Mouse (Mus musculus) forebrain, embryonic 11.5 days (tissue): ENCODE results near the gene Ppp1r3f. TPM values are rescaled to one million over a fixed set of nuclear protein-coding genes. Genes with fewer than 3 reads are reported as not detected.
A peak's percentile ranks its signal among the peaks of the same experiment; 100 is the strongest.

Experiments
- ATAC-seq: fragments of 200-750 bp; cut with Nextera tagmentation; replicated peaks from 2 replicates; pipeline ENCODE4 v1.8.0; 2017; ENCODE audit warnings: moderate TSS enrichment; ENCODE audit not compliant: low FRiP score
- DNase-seq: peaks from one replicate; pipeline ENCODE4 v3.0.0-alpha.2; 2017; ENCODE audit warnings: low spot score
- H3K27ac ChIP-seq: fragments of 300-500 bp; sonication (generic); 2 replicates; pipeline ENCODE4 v1.5.1; 2014; ENCODE audit warnings: low read depth, low read length
- H3K27me3 ChIP-seq: fragments of 300-500 bp; sonication (generic); 2 replicates; pipeline ENCODE4 v1.6.1; 2014; ENCODE audit warnings: mild to moderate bottlenecking, low read length, mixed read lengths; ENCODE audit not compliant: control insufficient read depth, insufficient read depth
- H3K36me3 ChIP-seq: fragments of 300-500 bp; sonication (generic); 2 replicates; pipeline ENCODE4 v1.6.1; 2014; ENCODE audit warnings: mild to moderate bottlenecking, low read length, moderate library complexity, mixed read lengths; ENCODE audit not compliant: control insufficient read depth, insufficient read depth
- H3K4me1 ChIP-seq: fragments of 300-500 bp; sonication (generic); replicated peaks from 2 replicates; pipeline ENCODE4 v1.6.1; 2014; ENCODE audit warnings: low read length, mixed read lengths; ENCODE audit not compliant: control insufficient read depth, insufficient read depth
- H3K4me2 ChIP-seq: fragments of 300-500 bp; sonication (generic); 2 replicates; pipeline ENCODE4 v1.6.1; 2014; ENCODE audit warnings: low read depth, mild to moderate bottlenecking, low read length, moderate library complexity, mixed read lengths; ENCODE audit not compliant: severe bottlenecking
- H3K4me3 ChIP-seq: fragments of 300-500 bp; sonication (generic); 2 replicates; pipeline ENCODE4 v1.5.1; 2014; ENCODE audit warnings: low read depth, low read length
- H3K9ac ChIP-seq: fragments of 300-500 bp; sonication (generic); 2 replicates; pipeline ENCODE4 v1.6.1; 2014; ENCODE audit warnings: low read length
- H3K9me3 ChIP-seq: fragments of 300-500 bp; sonication (generic); 2 replicates; pipeline ENCODE4 v1.6.1; 2016; ENCODE audit warnings: low read length, mixed read lengths; ENCODE audit not compliant: control insufficient read depth
- WGBS: fragments of 180-500 bp; shearing (Covaris S2); extraction: QIAGEN DNeasy Blood & Tissue Kit; methylation state at CpG from one replicate; pipeline ENCODE4 v1.1.7; 2014; 5-methylcytosine and 5-hydroxymethylcytosine counted together
- polyA plus RNA-seq: library from polyadenylated mRNA; unstranded; fragments of >200 nt; fragmentation: Nextera tagmentation; extraction: Ambion mirVana; gene quantifications from 2 replicates; pipeline ENCODE4 v1.2.1, GENCODE M21; 2014

Ppp1r3f gene
- polyA plus RNA-seq: 2.2 and 3.3 TPM in 2 replicates

- Histone ChIP-seq H3K9me3 (no peaks in the 10 kb centered on the region), H3K4me1 (peaks cover 5% of the 10 kb centered on the region), H3K27me3 (no peaks in the 10 kb centered on the region), H3K9ac (peak within 1 kb of the TSS; percentile 77), H3K4me3 (peak within 1 kb of the TSS; percentile 53), H3K27ac (peak within 1 kb of the TSS; percentile 68), H3K4me2 (peak within 1 kb of the TSS; percentile 58), H3K36me3 (no peaks in the 10 kb centered on the region)
- 23% methylated on average over 60 of the region's 65 CpGs for WGBS
- DNase-seq: peak; percentile 93
- ATAC-seq: peak; percentile 98
Observed at GRCm38 (mm10) chrX:7574087-7574884, at the start of gene Ppp1r3f. Ppp1r3f (minus strand) TSS chrX:7574283.

GRCm38 (mm10) chrX:7617889-7618551 is 43.9 kb upstream of the Ppp1r3f start:
- Histone ChIP-seq H3K27ac (no peak overlapping the region), H3K4me2 (no peak overlapping the region), H3K36me3 (no peaks in the 10 kb centered on the region), H3K4me1 (no peaks in the 10 kb centered on the region), H3K9me3 (no peaks in the 10 kb centered on the region), H3K27me3 (no peaks in the 10 kb centered on the region), H3K9ac (no peak overlapping the region), H3K4me3 (no peak overlapping the region)
- 89% methylated on average over 12 of the region's 12 CpGs for WGBS
- no peak for ATAC-seq
- no peak for DNase-seq

GRCm38 (mm10) chrX:7610536-7611258 is 36.6 kb upstream of the Ppp1r3f start:
- H3K9ac ChIP-seq: no peak overlapping the region
- ATAC-seq: no peak
- WGBS: 30% methylated on average over 26 of the region's 26 CpGs
- H3K4me1 ChIP-seq: no peaks in the 10 kb centered on the region
- H3K4me2 ChIP-seq: peak overlapping the region; percentile 58
- no peak for DNase-seq
- H3K36me3 ChIP-seq: no peaks in the 10 kb centered on the region
- H3K9me3 ChIP-seq: no peaks in the 10 kb centered on the region
- H3K27me3 ChIP-seq: no peaks in the 10 kb centered on the region
- peak overlapping the region; percentile 27 for H3K4me3 ChIP-seq
- H3K27ac ChIP-seq: no peak overlapping the region

- WGBS: 19% methylated on average over 21 of the region's 21 CpGs
- Histone ChIP-seq H3K36me3 (no peaks in the 10 kb centered on the region), H3K9ac (no peak overlapping the region), H3K4me1 (no peaks in the 10 kb centered on the region), H3K4me2 (peak overlapping the region; percentile 58), H3K9me3 (no peaks in the 10 kb centered on the region), H3K4me3 (peak overlapping the region; percentile 27), H3K27me3 (no peaks in the 10 kb centered on the region), H3K27ac (no peak overlapping the region)
- DNase-seq: no peak
- ATAC-seq: no peak
Observed at GRCm38 (mm10) chrX:7610035-7610434, 36.0 kb upstream of the Ppp1r3f start.

GRCm38 (mm10) chrX:7606783-7607182 is 32.7 kb upstream of the Ppp1r3f start, which contains the start of gene Cacna1f:
Cacna1f (plus strand) TSS chrX:7607083.
- no peak within 1 kb of the TSS for H3K4me2 ChIP-seq
- H3K36me3 ChIP-seq: no peaks in the 10 kb centered on the region; the same call in 1 of the 2 replicates
- DNase-seq: no peak
- no peaks in the 10 kb centered on the region for H3K9me3 ChIP-seq
- no peak within 1 kb of the TSS for H3K27ac ChIP-seq
- no peak for ATAC-seq
- H3K4me1 ChIP-seq: no peaks in the 10 kb centered on the region
- WGBS: 81% methylated on average over 6 of the region's 6 CpGs
- H3K4me3 ChIP-seq: no peak within 1 kb of the TSS
- no peaks in the 10 kb centered on the region for H3K27me3 ChIP-seq
- H3K9ac ChIP-seq: no peak within 1 kb of the TSS

- Histone ChIP-seq H3K4me1 (no peaks in the 10 kb centered on the region), H3K4me3 (no peak overlapping the region), H3K4me2 (0 out of 2 replicates have a peak overlapping the region, but pooled peaks have one; percentile 5), H3K9ac (no peak overlapping the region), H3K27ac (no peak overlapping the region), H3K27me3 (no peaks in the 10 kb centered on the region), H3K36me3 (no peaks in the 10 kb centered on the region; the same call in 1 of the 2 replicates), H3K9me3 (no peaks in the 10 kb centered on the region)
- WGBS: 51% methylated on average over 8 of the region's 8 CpGs
- ATAC-seq (peak; percentile 28), DNase-seq (no peak)
Observed at GRCm38 (mm10) chrX:7605575-7605941, 31.5 kb upstream of the Ppp1r3f start.

- Histone ChIP-seq H3K4me3 (peak within 1 kb of the TSS; percentile 39), H3K4me1 (no peaks in the 10 kb centered on the region), H3K36me3 (no peaks in the 10 kb centered on the region; the same call in 1 of the 2 replicates), H3K4me2 (peak within 1 kb of the TSS; percentile 48), H3K27ac (no peak within 1 kb of the TSS), H3K27me3 (no peaks in the 10 kb centered on the region), H3K9ac (peak within 1 kb of the TSS; percentile 57), H3K9me3 (no peaks in the 10 kb centered on the region)
- DNase-seq: peak; percentile 85
- 22% methylated on average over 28 of the region's 28 CpGs for WGBS
- ATAC-seq: peak; percentile 95
Observed at GRCm38 (mm10) chrX:7604879-7605574, 30.9 kb upstream of the Ppp1r3f start, which contains the start of gene Ccdc22. Ccdc22 (minus strand) TSS chrX:7605517.

- no peak for DNase-seq
Observed at GRCm38 (mm10) chrX:7604004-7604403, 29.9 kb upstream of the Ppp1r3f start.

More at GRCm38 (mm10) chrX:7604004-7604403, 29.9 kb upstream of the Ppp1r3f start:
- no peak for ATAC-seq
- Histone ChIP-seq H3K4me1 (no peaks in the 10 kb centered on the region), H3K27ac (no peak overlapping the region), H3K9ac (no peak overlapping the region), H3K4me2 (peak overlapping the region; percentile 48; the same call in 1 of the 2 replicates), H3K27me3 (no peaks in the 10 kb centered on the region), H3K4me3 (no peak overlapping the region), H3K36me3 (no peaks in the 10 kb centered on the region; the same call in 1 of the 2 replicates), H3K9me3 (no peaks in the 10 kb centered on the region)
- 95% methylated on average over 7 of the region's 7 CpGs for WGBS
